Mouse (Mus musculus) liver, embryonic 14 days (tissue): ENCODE data around the gene Slc35a5. TPM values are rescaled to one million over a fixed set of nuclear protein-coding genes. Genes with fewer than 3 reads are reported as not detected.

Source experiments
- polyA plus RNA-seq: library from polyadenylated mRNA; depleted of rRNA; stranded (reverse); fragments of >200 nt; gene quantifications from 2 replicates; pipeline ENCODE4 v1.2.3, GENCODE M21; 2012; rRNA removed

Slc35a5 gene
- 2.4 and 2.8 TPM in 2 replicates for polyA plus RNA-seq

GRCm38 (mm10) chr16:45158522-45159388, at the start of gene Slc35a5, which contains the start of gene Atg3:
Gene Slc35a5 (minus strand): TSS chr16:45158706.
Gene Atg3 (plus strand): TSS chr16:45158785.

GRCm38 (mm10) chr16:45093137-45093731, 65.3 kb downstream of the Slc35a5 start, which contains the start of gene Ccdc80:
Gene Ccdc80 (plus strand): TSS chr16:45093402.

Other genes starting within 250 kb of the Slc35a5 start
- 0.42 and 0.47 TPM in 2 replicates for gene Cd200r3, start 215.0 kb downstream of the Slc35a5 start, polyA plus RNA-seq
- gene Ccdc80, start 65.3 kb downstream of the Slc35a5 start, polyA plus RNA-seq = 3.8 and 4.5 TPM in 2 replicates
- 13.6 and 13.8 TPM in 2 replicates for gene Atg3, start 79 bp upstream of the Slc35a5 start, polyA plus RNA-seq
- gene Btla, start 65.6 kb upstream of the Slc35a5 start, polyA plus RNA-seq = 0.33 and 0.40 TPM in 2 replicates